Mouse (Mus musculus) lung, adult 2 months (tissue): Measurements from ENCODE around the gene Ring1. TPM values are rescaled to one million over a fixed set of nuclear protein-coding genes. Genes with fewer than 3 reads are reported as not detected.
"Not testable (repeated sequence)": the region's sequence is repeated elsewhere in the genome, so short reads cannot be mapped to it uniquely, and the experiment has no call there.

Experiments
- DNase-seq: peaks from one replicate; pipeline ENCODE4 v3.0.0; 2022
- H3K4me1 ChIP-seq: fragments of 200-500 bp; 2 replicates; pipeline ENCODE4 v1.6.1; 2011; ENCODE audit warnings: low read length; ENCODE audit not compliant: control insufficient read depth, insufficient read depth
- H3K4me3 ChIP-seq: fragments of 200-500 bp; replicated peaks from 2 replicates; pipeline ENCODE3; 2011; ENCODE audit warnings: low read depth, mild to moderate bottlenecking, control low read depth, low read length; ENCODE audit errors: extremely low read depth
- CTCF ChIP-seq: fragments of 200-500 bp; IDR thresholded peaks from 2 replicates; pipeline ENCODE4 v1.5.1; 2011; ENCODE audit warnings: mild to moderate bottlenecking, low read length, control low read depth; ENCODE audit not compliant: insufficient read depth
- POLR2A ChIP-seq: fragments of 200-500 bp; IDR thresholded peaks from 2 replicates; pipeline ENCODE4 v1.6.1; 2011; ENCODE audit warnings: low read depth, mild to moderate bottlenecking, control low read depth, low read length, borderline replicate concordance; ENCODE audit errors: extremely low read depth
- WGBS: fragments of 180-500 bp; shearing (Covaris S2); methylation state at CpG from one replicate; pipeline ENCODE4 v1.1.7; 2018; 5-methylcytosine and 5-hydroxymethylcytosine counted together
- polyA plus RNA-seq: library from polyadenylated mRNA; depleted of rRNA; stranded (reverse); fragments of >200 nt; gene quantifications from 2 replicates; pipeline ENCODE4 v1.2.3, GENCODE M21; 2012

Gene Ring1
- polyA plus RNA-seq, 1 experiment: 40.7 TPM

DNA sequence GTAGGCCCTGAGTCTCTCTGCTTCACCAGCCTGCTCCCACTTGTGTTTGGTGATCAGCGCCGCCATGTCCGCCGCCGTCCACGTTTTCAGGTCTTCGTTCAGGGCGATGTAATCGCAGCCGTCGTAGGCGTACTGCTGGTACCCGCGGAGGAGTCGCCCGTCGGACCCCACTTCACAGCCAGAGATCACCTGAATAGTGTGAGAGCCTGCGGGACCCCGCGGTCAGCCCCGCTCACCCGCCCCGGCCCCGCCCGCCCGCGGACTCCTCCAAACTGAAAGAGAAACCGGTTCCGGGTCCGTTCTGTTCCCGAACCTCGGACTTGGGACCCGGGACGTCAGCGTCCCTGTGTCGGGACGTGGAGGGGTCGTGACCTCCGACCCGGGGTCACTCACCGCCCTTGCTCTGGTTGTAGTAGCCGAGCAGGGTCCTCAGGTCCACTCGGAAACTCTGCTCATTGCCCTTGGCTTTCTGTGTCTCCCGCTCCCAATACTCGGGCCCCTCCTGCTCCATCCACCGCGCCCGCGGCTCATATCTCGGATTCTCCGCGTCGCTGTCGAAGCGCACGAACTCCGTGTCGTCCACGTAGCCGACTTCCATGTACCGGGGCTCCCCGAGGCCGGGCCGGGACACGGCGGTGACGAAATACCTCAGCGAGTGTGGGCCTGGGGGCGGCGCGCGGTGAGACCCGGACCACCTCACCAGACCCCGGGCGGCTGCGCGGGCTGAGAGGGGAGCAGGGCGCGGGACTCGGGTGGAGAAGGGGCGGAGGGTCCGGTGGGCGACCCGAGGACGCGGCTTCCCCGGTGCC is 24.9 kb downstream of the Ring1 start:
- Histone ChIP-seq H3K4me3 (peak overlapping the region; percentile 79), H3K4me1 (peaks cover 4% of the 10 kb centered on the region; the same call in 1 of the 2 replicates)
- DNase-seq: peak; percentile 40
- TF ChIP-seq CTCF (no peak), POLR2A (no peak)
- WGBS: under 1% methylated on average over 87 of the region's 87 CpGs

- not testable (repeated sequence) for H3K4me1 ChIP-seq, DNase-seq
- 39% methylated on average over 5 of the region's 5 CpGs for WGBS
- peak overlapping the region; percentile 71 for H3K4me3 ChIP-seq
Measured at GRCm38 (mm10) chr17:33998697-33999096, 25.8 kb downstream of the Ring1 start.

DNA sequence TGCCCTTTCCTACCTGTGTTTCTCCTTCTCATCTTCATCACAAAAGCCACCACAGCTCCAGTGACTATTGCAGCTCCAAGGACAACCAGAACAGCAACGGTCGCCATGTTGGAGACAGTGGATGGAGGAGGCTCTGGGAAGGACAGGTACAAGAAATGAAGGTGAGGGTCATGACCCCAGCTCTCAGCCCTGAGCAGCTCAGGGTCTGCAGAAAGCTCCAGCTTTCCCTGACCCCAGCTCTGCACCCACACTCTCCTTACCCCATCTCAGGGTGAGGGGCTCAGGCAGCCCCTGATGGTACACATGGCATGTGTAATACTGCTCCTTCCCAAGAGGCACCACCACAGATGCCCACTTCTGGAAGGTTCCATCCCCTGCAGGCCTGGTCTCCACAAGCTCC is 27.5 kb downstream of the Ring1 start:
- H3K4me3 ChIP-seq, DNase-seq, H3K4me1 ChIP-seq: not testable (repeated sequence)
- 96% methylated on average over 2 of the region's 2 CpGs for WGBS

- WGBS: 57% methylated on average over 3 of the region's 3 CpGs
- no peaks in the 10 kb centered on the region; the same call in 1 of the 2 replicates for H3K4me1 ChIP-seq
Measured at GRCm38 (mm10) chr17:33995651-33996050, 28.8 kb downstream of the Ring1 start.

GRCm38 (mm10) chr17:33994959-33995358 is 29.5 kb downstream of the Ring1 start:
- Histone ChIP-seq H3K4me1 (no peaks in the 10 kb centered on the region; the same call in 1 of the 2 replicates), H3K4me3 (no peak overlapping the region)
- no peak for DNase-seq
- WGBS: 88% methylated on average over 8 of the region's 8 CpGs
- TF ChIP-seq POLR2A (no peak), CTCF (no peak)

More at GRCm38 (mm10) chr17:33995651-33996050, 28.8 kb downstream of the Ring1 start:
- TF ChIP-seq CTCF: no peak
- 0 out of 2 replicates have a peak, but pooled peaks have one; percentile 27 for TF ChIP-seq POLR2A
- DNase-seq: no peak
- H3K4me3 ChIP-seq: no peak overlapping the region

GRCm38 (mm10) chr17:33991788-33992664 is 32.5 kb downstream of the Ring1 start:
- Histone ChIP-seq H3K4me3 (no peak overlapping the region), H3K4me1 (no peaks in the 10 kb centered on the region)
- peak; percentile 52 for DNase-seq
- 31% methylated on average over 10 of the region's 10 CpGs for WGBS
- peak; percentile 71 for TF ChIP-seq CTCF
- no peak for TF ChIP-seq POLR2A

GRCm38 (mm10) chr17:33982136-33982535 is 42.3 kb downstream of the Ring1 start:
- WGBS: 5% methylated on average over 8 of the region's 8 CpGs
- peak; percentile 68 for TF ChIP-seq CTCF
- peaks cover 15% of the 10 kb centered on the region for H3K4me1 ChIP-seq
- H3K4me3 ChIP-seq: not testable (repeated sequence)
- DNase-seq: peak; percentile 65

- Histone ChIP-seq H3K4me1 (peaks cover 15% of the 10 kb centered on the region), H3K4me3 (peak overlapping the region; percentile 58)
- WGBS: under 1% methylated on average over 27 of the region's 27 CpGs
- DNase-seq: peak; percentile 73
- TF ChIP-seq CTCF (peak; percentile 34; the same call in 1 of the 2 replicates), POLR2A (peak; percentile 64; the same call in 1 of the 2 replicates)
Measured at GRCm38 (mm10) chr17:33981192-33981909, 43.1 kb downstream of the Ring1 start.

- Histone ChIP-seq H3K4me1 (peaks cover 15% of the 10 kb centered on the region), H3K4me3 (no peak overlapping the region)
- no peak for DNase-seq
- no peak for TF ChIP-seq CTCF
- WGBS: 69% methylated on average over 19 of the region's 19 CpGs
Measured at GRCm38 (mm10) chr17:33980181-33981035, 44.1 kb downstream of the Ring1 start.
